Mouse (Mus musculus) limb, embryonic 15.5 days (tissue): ENCODE data around the gene Mat2b. TPM values are rescaled to one million over a fixed set of nuclear protein-coding genes. Genes with fewer than 3 reads are reported as not detected.

ENCODE experiments used
- ATAC-seq: fragments of 200-750 bp; cut with Nextera tagmentation; 2 replicates; pipeline ENCODE4 v1.8.0; 2017; ENCODE audit warnings: low read depth, moderate TSS enrichment; ENCODE audit not compliant: insufficient number of reproducible peaks, low FRiP score, low TSS enrichment
- H3K27ac ChIP-seq: fragments of 300-500 bp; sonication (generic); 2 replicates; pipeline ENCODE4 v1.5.1; 2015; ENCODE audit warnings: moderate library complexity, mild to moderate bottlenecking, inconsistent platforms
- H3K27me3 ChIP-seq: fragments of 300-500 bp; sonication (generic); 2 replicates; pipeline ENCODE4 v1.6.1; 2015; ENCODE audit warnings: inconsistent platforms
- H3K36me3 ChIP-seq: fragments of 300-500 bp; sonication (generic); 2 replicates; pipeline ENCODE4 v1.6.1; 2015; ENCODE audit warnings: inconsistent platforms
- H3K4me1 ChIP-seq: fragments of 300-500 bp; sonication (generic); 2 replicates; pipeline ENCODE4 v1.6.1; 2015; ENCODE audit warnings: inconsistent platforms
- H3K4me2 ChIP-seq: fragments of 300-500 bp; sonication (generic); 2 replicates; pipeline ENCODE4 v1.6.1; 2015; ENCODE audit warnings: mild to moderate bottlenecking, inconsistent platforms
- H3K4me3 ChIP-seq: fragments of 300-500 bp; sonication (generic); 2 replicates; pipeline ENCODE4 v1.5.1; 2015; ENCODE audit warnings: mild to moderate bottlenecking, inconsistent platforms
- H3K9ac ChIP-seq: fragments of 300-500 bp; sonication (generic); 2 replicates; pipeline ENCODE4 v1.6.1; 2015; ENCODE audit warnings: inconsistent platforms
- H3K9me3 ChIP-seq: fragments of 300-500 bp; sonication (generic); 2 replicates; pipeline ENCODE4 v1.6.1; 2016; ENCODE audit warnings: inconsistent platforms
- WGBS: fragments of 180-500 bp; shearing (Covaris S2); methylation state at CpG from one replicate; pipeline ENCODE4 v1.1.7; 2015; 5-methylcytosine and 5-hydroxymethylcytosine counted together
- polyA plus RNA-seq: library from polyadenylated mRNA; unstranded; fragments of >200 nt; fragmentation: Nextera tagmentation; extraction: Ambion mirVana; gene quantifications from 2 replicates; pipeline ENCODE4 v1.2.1, GENCODE M21; 2015

The Mat2b gene
- polyA plus RNA-seq, 1 experiment from 2014 or later: 104 TPM

GRCm38 (mm10) chr11:40694311-40695087 lies 504 bp downstream of the Mat2b start:
- no peaks in the 10 kb centered on the region for H3K36me3 ChIP-seq
- H3K9me3 ChIP-seq: no peaks in the 10 kb centered on the region
- H3K4me2 ChIP-seq: peak overlapping the region; percentile 83
- peak overlapping the region; percentile 97 for H3K27ac ChIP-seq
- under 1% methylated on average over 31 of the region's 31 CpGs for WGBS
- ATAC-seq: no peak
- peaks cover 20% of the 10 kb centered on the region for H3K4me1 ChIP-seq
- peak overlapping the region; percentile 94 for H3K4me3 ChIP-seq
- peak overlapping the region; percentile 60 for H3K9ac ChIP-seq
- H3K27me3 ChIP-seq: no peaks in the 10 kb centered on the region

GRCm38 (mm10) chr11:40693366-40693951 lies 1.5 kb downstream of the Mat2b start:
- H3K27ac ChIP-seq: peak overlapping the region; percentile 97
- peaks cover 21% of the 10 kb centered on the region for H3K4me1 ChIP-seq
- no peaks in the 10 kb centered on the region for H3K9me3 ChIP-seq
- no peaks in the 10 kb centered on the region for H3K36me3 ChIP-seq
- no peaks in the 10 kb centered on the region for H3K27me3 ChIP-seq
- under 1% methylated on average over 16 of the region's 16 CpGs for WGBS
- ATAC-seq: no peak; the same call in 1 of the 2 replicates
- peak overlapping the region; percentile 94 for H3K4me3 ChIP-seq
- H3K4me2 ChIP-seq: peak overlapping the region; percentile 83
- H3K9ac ChIP-seq: peak overlapping the region; percentile 23; the same call in 1 of the 2 replicates

- WGBS: under 1% methylated on average over 36 of the region's 36 CpGs
- Histone ChIP-seq H3K9me3 (no peaks in the 10 kb centered on the region), H3K4me3 (peak overlapping the region; percentile 94), H3K9ac (peak overlapping the region; percentile 76), H3K4me1 (peaks cover 21% of the 10 kb centered on the region), H3K27ac (peak overlapping the region; percentile 97), H3K4me2 (peak overlapping the region; percentile 83), H3K27me3 (no peaks in the 10 kb centered on the region), H3K36me3 (no peaks in the 10 kb centered on the region)
- ATAC-seq: peak; percentile 94
Observed at GRCm38 (mm10) chr11:40692511-40693365, 2.3 kb downstream of the Mat2b start.

GRCm38 (mm10) chr11:40692101-40692509 lies 2.9 kb downstream of the Mat2b start:
- peak; percentile 80 for ATAC-seq
- under 1% methylated on average over 27 of the region's 28 CpGs for WGBS
- Histone ChIP-seq H3K4me1 (peaks cover 21% of the 10 kb centered on the region), H3K4me3 (peak overlapping the region; percentile 94), H3K27ac (peak overlapping the region; percentile 97), H3K9me3 (no peaks in the 10 kb centered on the region), H3K27me3 (no peaks in the 10 kb centered on the region), H3K4me2 (peak overlapping the region; percentile 83), H3K36me3 (peaks cover 5% of the 10 kb centered on the region; the same call in 1 of the 2 replicates), H3K9ac (peak overlapping the region; percentile 76)

GRCm38 (mm10) chr11:40690444-40691127 lies 4.4 kb downstream of the Mat2b start:
- peak overlapping the region; percentile 83 for H3K4me2 ChIP-seq
- no peaks in the 10 kb centered on the region for H3K27me3 ChIP-seq
- peaks cover 21% of the 10 kb centered on the region for H3K4me1 ChIP-seq
- no peak for ATAC-seq
- H3K27ac ChIP-seq: peak overlapping the region; percentile 63
- no peaks in the 10 kb centered on the region for H3K9me3 ChIP-seq
- H3K36me3 ChIP-seq: peaks cover 13% of the 10 kb centered on the region; the same call in 1 of the 2 replicates
- WGBS: 48% methylated on average over 5 of the region's 5 CpGs
- peak overlapping the region; percentile 94 for H3K4me3 ChIP-seq
- H3K9ac ChIP-seq: no peak overlapping the region

GRCm38 (mm10) chr11:40683295-40683694 lies 11.7 kb downstream of the Mat2b start:
- no peaks in the 10 kb centered on the region for H3K4me1 ChIP-seq
- peaks cover 72% of the 10 kb centered on the region for H3K36me3 ChIP-seq
- H3K27ac ChIP-seq: no peak overlapping the region
- no peaks in the 10 kb centered on the region for H3K27me3 ChIP-seq
- H3K9ac ChIP-seq: no peak overlapping the region
- 47% methylated on average over 3 of the region's 3 CpGs for WGBS
- H3K9me3 ChIP-seq: no peaks in the 10 kb centered on the region
- H3K4me3 ChIP-seq: no peak overlapping the region
- H3K4me2 ChIP-seq: no peak overlapping the region
- no peak for ATAC-seq

GRCm38 (mm10) chr11:40682456-40682855 lies 12.5 kb downstream of the Mat2b start:
- ATAC-seq: no peak
- H3K36me3 ChIP-seq: peaks cover 78% of the 10 kb centered on the region
- H3K4me2 ChIP-seq: no peak overlapping the region
- no peaks in the 10 kb centered on the region for H3K9me3 ChIP-seq
- no peak overlapping the region for H3K9ac ChIP-seq
- WGBS: 85% methylated on average over 3 of the region's 3 CpGs
- H3K27ac ChIP-seq: no peak overlapping the region
- no peak overlapping the region for H3K4me3 ChIP-seq
- H3K27me3 ChIP-seq: no peaks in the 10 kb centered on the region
- H3K4me1 ChIP-seq: no peaks in the 10 kb centered on the region

GRCm38 (mm10) chr11:40677169-40677568 lies 17.8 kb downstream of the Mat2b start:
- no peaks in the 10 kb centered on the region for H3K9me3 ChIP-seq
- no peak overlapping the region for H3K4me2 ChIP-seq
- no peak overlapping the region for H3K27ac ChIP-seq
- 100% methylated on average over 1 of the region's 1 CpGs for WGBS
- H3K4me1 ChIP-seq: no peaks in the 10 kb centered on the region
- H3K9ac ChIP-seq: no peak overlapping the region
- H3K27me3 ChIP-seq: no peaks in the 10 kb centered on the region
- H3K4me3 ChIP-seq: no peak overlapping the region
- peaks cover 46% of the 10 kb centered on the region for H3K36me3 ChIP-seq
- ATAC-seq: no peak

GRCm38 (mm10) chr11:40675014-40675730 lies 19.8 kb downstream of the Mat2b start:
- WGBS: 79% methylated on average over 4 of the region's 4 CpGs
- Histone ChIP-seq H3K9me3 (no peaks in the 10 kb centered on the region), H3K27ac (no peak overlapping the region), H3K4me3 (no peak overlapping the region), H3K4me2 (no peak overlapping the region), H3K9ac (no peak overlapping the region), H3K27me3 (no peaks in the 10 kb centered on the region), H3K36me3 (peaks cover 29% of the 10 kb centered on the region), H3K4me1 (no peaks in the 10 kb centered on the region)
- ATAC-seq: no peak

- H3K4me3 ChIP-seq: no peak overlapping the region
- H3K27me3 ChIP-seq: no peaks in the 10 kb centered on the region
- no peak for ATAC-seq
- 79% methylated on average over 8 of the region's 8 CpGs for WGBS
- no peak overlapping the region for H3K4me2 ChIP-seq
- H3K9me3 ChIP-seq: no peaks in the 10 kb centered on the region
- no peaks in the 10 kb centered on the region for H3K36me3 ChIP-seq
- no peak overlapping the region for H3K27ac ChIP-seq
- no peak overlapping the region for H3K9ac ChIP-seq
- H3K4me1 ChIP-seq: no peaks in the 10 kb centered on the region
Observed at GRCm38 (mm10) chr11:40649726-40650445, 45.1 kb downstream of the Mat2b start.
